Mouse (Mus musculus) myocyte (in vitro differentiated cells): ENCODE measurements around the gene Spata32. TPM values are rescaled to one million over a fixed set of nuclear protein-coding genes. Genes with fewer than 3 reads are reported as not detected.
A peak's percentile ranks its signal among the peaks of the same experiment; 100 is the strongest.

ENCODE experiments used
- H3K27me3 ChIP-seq: one replicate; pipeline ENCODE4 v1.6.1; 2011; ENCODE audit not compliant: control insufficient read depth, insufficient read depth, insufficient read length
- H3K36me3 ChIP-seq: one replicate; pipeline ENCODE4 v1.6.1; 2011; ENCODE audit not compliant: control insufficient read depth, insufficient read depth
- H3K4me2 ChIP-seq: one replicate; pipeline ENCODE4 v1.6.1; 2011; ENCODE audit warnings: low read depth, control low read depth
- H3K4me3 ChIP-seq: one replicate; pipeline ENCODE4 v1.5.1; 2011; ENCODE audit warnings: mild to moderate bottlenecking, control low read depth, moderate library complexity
- H3K79me2 ChIP-seq: one replicate; pipeline ENCODE4 v1.6.1; 2011; ENCODE audit not compliant: control insufficient read depth, insufficient read depth
- H3ac ChIP-seq: one replicate; pipeline ENCODE4 v1.6.1; 2011; ENCODE audit not compliant: control insufficient read depth, insufficient read length
- CEBPB ChIP-seq: IDR thresholded peaks from 2 replicates; pipeline ENCODE4 v1.6.1; 2011; ENCODE audit warnings: mild to moderate bottlenecking, moderate library complexity; ENCODE audit not compliant: poor library complexity, insufficient read depth, severe bottlenecking
- E2F4 ChIP-seq: IDR thresholded peaks from one replicate; pipeline ENCODE4 v1.6.1; 2011; ENCODE audit warnings: mild to moderate bottlenecking, control low read depth, moderate library complexity; ENCODE audit not compliant: insufficient read depth
- MAX ChIP-seq: IDR thresholded peaks from one replicate; pipeline ENCODE4 v1.6.1; 2011; ENCODE audit warnings: low read depth, mild to moderate bottlenecking, control low read depth
- MYOD1 ChIP-seq, 3 experiments: IDR thresholded peaks; one replicate each; pipeline ENCODE4 v1.6.1; 2011; ENCODE audit warnings: control low read depth in 2 of 3, low read depth in 2 of 3, mild to moderate bottlenecking in 2 of 3, moderate library complexity in 1 of 3; ENCODE audit not compliant: insufficient read length in 2 of 3, control insufficient read depth in 1 of 3
- MYOG ChIP-seq, 3 experiments: IDR thresholded peaks; one replicate each; pipeline ENCODE4 v1.6.1; 2011; ENCODE audit warnings: control low read depth in 2 of 3, low read depth in 2 of 3, mild to moderate bottlenecking in 2 of 3; ENCODE audit not compliant: insufficient read length in 2 of 3, control insufficient read depth in 1 of 3, insufficient read depth in 1 of 3
- POLR2A ChIP-seq: IDR thresholded peaks from one replicate; pipeline ENCODE4 v1.6.1; 2011; ENCODE audit warnings: low read depth, mild to moderate bottlenecking, control low read depth, moderate library complexity; ENCODE audit not compliant: insufficient read length
- POLR2AphosphoS2 ChIP-seq: IDR thresholded peaks from one replicate; pipeline ENCODE4 v1.6.1; 2011; ENCODE audit warnings: low read depth, control low read depth; ENCODE audit not compliant: insufficient read length
- REST ChIP-seq: IDR thresholded peaks from one replicate; pipeline ENCODE4 v1.6.1; 2011; ENCODE audit warnings: mild to moderate bottlenecking, control low read depth, moderate library complexity; ENCODE audit not compliant: insufficient read depth, insufficient read length
- SRF ChIP-seq: IDR thresholded peaks from one replicate; pipeline ENCODE4 v1.6.1; 2011; ENCODE audit warnings: low read depth; ENCODE audit not compliant: control insufficient read depth, insufficient read length
- TCF12 ChIP-seq: IDR thresholded peaks from one replicate; pipeline ENCODE4 v1.6.1; 2011; ENCODE audit warnings: mild to moderate bottlenecking, control low read depth; ENCODE audit not compliant: poor library complexity, insufficient read depth, severe bottlenecking
- TCF3 ChIP-seq: IDR thresholded peaks from one replicate; pipeline ENCODE4 v1.6.1; 2011; ENCODE audit warnings: low read depth, control low read depth; ENCODE audit not compliant: insufficient read length
- USF1 ChIP-seq: IDR thresholded peaks from one replicate; pipeline ENCODE4 v1.6.1; 2011; ENCODE audit warnings: low read depth, mild to moderate bottlenecking, control low read depth, moderate library complexity
- polyA plus RNA-seq: library from polyadenylated mRNA; unstranded; fragments of >200 nt; fragmentation: generic; extraction: Trizol; gene quantifications from one replicate; pipeline ENCODE4 v1.2.1, GENCODE M21; 2012; ENCODE audit warnings: missing spikeins

Spata32 gene
- polyA plus RNA-seq, 1 experiment, result 0.04 TPM

DNA sequence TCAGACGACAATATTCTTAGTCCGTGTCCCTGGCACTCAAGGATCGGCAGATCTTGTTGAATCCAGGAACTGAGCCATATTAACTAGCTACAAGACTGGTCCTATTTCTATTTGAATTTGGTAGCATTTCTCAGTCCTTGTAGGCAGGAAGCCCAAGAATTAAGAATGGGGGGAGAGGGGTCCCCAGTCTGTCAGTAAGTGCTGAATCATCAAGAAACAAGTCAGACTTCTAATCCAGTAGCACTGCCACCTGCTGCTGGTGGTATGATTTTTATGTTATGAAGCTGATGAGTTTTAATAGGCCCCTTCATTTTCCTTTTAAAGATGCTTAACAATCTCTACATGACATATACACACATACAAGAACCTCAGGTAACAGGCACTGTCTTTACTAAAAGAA, 32.1 kb upstream of the Spata32 start:
- Histone ChIP-seq H3K27me3 (no peaks in the 10 kb centered on the region), H3K79me2 (peaks cover 80% of the 10 kb centered on the region), H3K4me3 (no peak overlapping the region), H3K36me3 (peaks cover 4% of the 10 kb centered on the region), H3K4me2 (no peak overlapping the region), H3ac (no peak overlapping the region)
- no peak for TF ChIP-seq CEBPB
- no peak for TF ChIP-seq TCF12

DNA sequence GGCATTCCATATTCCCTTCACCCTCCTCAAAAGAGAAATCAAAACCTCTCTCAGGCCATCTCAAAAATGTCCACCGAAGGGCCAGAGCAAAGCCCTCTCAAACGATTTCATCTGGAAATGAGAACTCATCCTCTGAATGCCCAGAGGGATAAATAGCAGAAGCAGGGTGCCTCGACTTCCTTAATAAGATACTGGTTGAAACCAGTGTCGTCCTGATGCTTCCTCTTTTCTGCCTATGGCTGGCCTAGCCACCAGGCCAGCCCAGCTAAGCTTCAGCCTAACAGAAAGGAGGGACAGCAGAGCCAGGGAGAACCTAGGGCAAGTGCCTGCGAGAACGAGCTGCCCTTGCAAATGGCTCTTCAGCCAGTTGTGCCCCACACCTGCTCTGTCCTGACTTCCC, 31.3 kb upstream of the Spata32 start:
- Histone ChIP-seq H3K27me3 (no peaks in the 10 kb centered on the region), H3K79me2 (peaks cover 80% of the 10 kb centered on the region), H3K4me3 (no peak overlapping the region), H3ac (no peak overlapping the region), H3K4me2 (peak overlapping the region; percentile 25), H3K36me3 (peaks cover 4% of the 10 kb centered on the region)
- peak in 1 of 3 experiments; percentile 24 for TF ChIP-seq MYOD1 (IDR thresholded peaks at IDR 0.05; ENCODE audit: control insufficient read depth in 1 of 3, insufficient read length in 2 of 3, low read depth in 2 of 3)
- peak; percentile 27 for TF ChIP-seq POLR2AphosphoS2
- TF ChIP-seq MYOG (IDR thresholded peaks at IDR 0.05; ENCODE audit: control insufficient read depth in 1 of 3, insufficient read depth in 1 of 3, insufficient read length in 2 of 3, low read depth in 2 of 3), result peak in 1 of 3 experiments; percentile 60
- no peak for TF ChIP-seq MAX

DNA sequence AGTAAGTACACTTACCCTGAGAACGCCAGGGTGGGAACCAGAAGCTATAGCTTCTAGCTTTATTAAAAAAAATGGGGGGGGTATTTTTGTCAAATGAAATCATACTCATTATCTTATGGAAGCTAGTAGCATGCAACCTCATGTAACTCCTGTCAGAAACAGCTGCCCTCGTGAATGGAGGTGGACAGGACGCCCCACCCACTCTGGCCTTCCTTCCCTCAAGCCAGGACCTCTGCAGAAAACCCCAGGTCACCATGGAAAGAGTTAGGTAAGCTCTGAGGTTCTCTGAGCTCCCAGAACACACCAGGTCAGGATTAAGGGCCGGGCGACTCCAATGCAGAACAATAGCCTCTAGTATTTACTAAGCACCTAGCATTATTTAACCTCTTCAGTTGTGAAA, 30.6 kb upstream of the Spata32 start:
- no peak overlapping the region for H3ac ChIP-seq
- no peak overlapping the region for H3K4me3 ChIP-seq
- peaks cover 80% of the 10 kb centered on the region for H3K79me2 ChIP-seq
- H3K27me3 ChIP-seq, result no peaks in the 10 kb centered on the region
- no peak for TF ChIP-seq REST
- TF ChIP-seq POLR2AphosphoS2, result no peak
- TF ChIP-seq MYOD1 (IDR thresholded peaks at IDR 0.05; ENCODE audit: control insufficient read depth in 1 of 3, insufficient read length in 2 of 3, low read depth in 2 of 3), result peak in 1 of 3 experiments; percentile 57
- no peak for TF ChIP-seq E2F4
- peak; percentile 75 for TF ChIP-seq CEBPB
- TF ChIP-seq MYOG (IDR thresholded peaks at IDR 0.05; ENCODE audit: control insufficient read depth in 1 of 3, insufficient read depth in 1 of 3, insufficient read length in 2 of 3, low read depth in 2 of 3), result peak in 1 of 3 experiments; percentile 56
- no peak for TF ChIP-seq USF1
- TF ChIP-seq TCF12, result no peak
- TF ChIP-seq POLR2A, result no peak
- no peak for TF ChIP-seq MAX
- TF ChIP-seq TCF3, result no peak
- no peak for TF ChIP-seq SRF
- H3K4me2 ChIP-seq, result peak overlapping the region; percentile 25
- H3K36me3 ChIP-seq, result peaks cover 4% of the 10 kb centered on the region

DNA sequence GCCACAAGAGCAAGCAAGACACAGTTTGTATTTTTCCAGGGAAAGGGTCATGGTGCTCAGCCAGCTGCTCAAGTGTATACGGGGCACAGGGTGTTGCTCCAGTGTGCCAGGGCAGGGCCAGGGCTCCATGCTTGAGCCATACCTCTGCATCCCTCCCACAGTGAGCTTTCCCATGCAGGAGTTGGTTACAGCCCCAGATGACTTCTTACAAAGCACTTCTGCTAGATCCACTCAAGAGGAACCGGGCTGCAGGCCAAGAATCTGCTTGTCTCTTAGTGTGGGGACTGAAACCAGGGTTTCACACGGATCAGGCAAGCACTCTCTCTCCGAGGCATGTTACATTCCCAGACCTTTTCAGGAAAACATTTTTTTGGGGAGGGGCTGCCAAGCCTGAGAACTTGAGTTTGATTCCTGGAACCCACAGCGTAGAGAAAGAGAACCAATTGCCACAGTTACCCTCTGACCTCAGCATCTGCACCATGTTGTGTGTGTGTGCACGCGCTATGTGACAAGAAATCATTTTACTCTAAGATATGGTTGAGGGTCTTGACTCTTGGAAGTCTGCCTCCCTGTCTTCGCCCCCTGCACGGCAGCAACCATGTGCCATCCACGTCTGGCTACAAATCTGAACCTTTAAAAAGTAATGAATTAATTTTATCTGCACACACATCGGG, 29.4 kb upstream of the Spata32 start:
- H3K36me3 ChIP-seq, result peaks cover 4% of the 10 kb centered on the region
- peak in 1 of 3 experiments; percentile 44 for TF ChIP-seq MYOG (IDR thresholded peaks at IDR 0.05; ENCODE audit: control insufficient read depth in 1 of 3, insufficient read depth in 1 of 3, insufficient read length in 2 of 3, low read depth in 2 of 3)
- TF ChIP-seq POLR2AphosphoS2, result no peak
- no peak for TF ChIP-seq POLR2A
- TF ChIP-seq TCF3, result no peak
- TF ChIP-seq E2F4, result no peak
- TF ChIP-seq USF1, result no peak
- no peak for TF ChIP-seq CEBPB
- no peak for TF ChIP-seq SRF
- TF ChIP-seq MYOD1 (IDR thresholded peaks at IDR 0.05; ENCODE audit: control insufficient read depth in 1 of 3, insufficient read length in 2 of 3, low read depth in 2 of 3), result peak in 1 of 3 experiments; percentile 11
- TF ChIP-seq MAX, result no peak
- no peak for TF ChIP-seq TCF12
- TF ChIP-seq REST, result no peak
- H3ac ChIP-seq, result no peak overlapping the region
- H3K4me3 ChIP-seq, result no peak overlapping the region
- no peaks in the 10 kb centered on the region for H3K27me3 ChIP-seq
- H3K79me2 ChIP-seq, result peaks cover 80% of the 10 kb centered on the region
- H3K4me2 ChIP-seq, result peak overlapping the region; percentile 73

DNA sequence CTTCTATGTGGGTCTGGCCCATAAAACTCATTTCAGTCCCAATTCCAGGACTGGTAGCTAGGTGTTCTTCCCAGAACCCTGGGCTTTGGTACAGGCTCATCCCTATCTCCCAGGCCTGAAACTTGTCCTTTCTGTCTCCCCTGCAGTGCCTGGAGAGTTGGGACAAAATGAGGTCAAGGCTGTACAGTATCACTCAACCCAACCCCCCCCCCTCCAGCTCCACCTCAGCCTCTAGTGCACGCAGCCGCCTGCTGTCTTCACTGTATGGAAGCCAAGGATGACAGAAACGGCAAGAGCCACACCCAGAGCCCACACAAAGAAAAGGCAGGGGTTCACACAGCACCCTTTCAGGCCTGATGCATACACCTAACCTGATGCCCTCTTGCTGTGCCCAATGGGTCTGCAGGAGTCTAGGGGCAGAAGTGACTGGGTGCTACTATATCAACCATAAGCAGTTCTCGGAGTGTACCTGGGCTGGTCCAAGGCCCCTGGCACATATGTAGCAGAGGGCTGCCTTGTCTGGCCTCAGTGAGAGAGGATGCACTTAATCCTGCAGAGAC, 28.6 kb upstream of the Spata32 start:
- Histone ChIP-seq H3K4me2 (peak overlapping the region; percentile 73), H3K79me2 (peaks cover 76% of the 10 kb centered on the region)
- TF ChIP-seq POLR2AphosphoS2 (no peak), MYOD1 (IDR thresholded peaks at IDR 0.05; ENCODE audit: control insufficient read depth in 1 of 3, insufficient read length in 2 of 3, low read depth in 2 of 3) (peak in 1 of 3 experiments; percentile 17), POLR2A (peak; percentile 17)

More for the DNA sequence above, 28.6 kb upstream of the Spata32 start:
- H3ac ChIP-seq, result no peak overlapping the region
- peaks cover 4% of the 10 kb centered on the region for H3K36me3 ChIP-seq
- H3K27me3 ChIP-seq, result no peaks in the 10 kb centered on the region
- H3K4me3 ChIP-seq, result no peak overlapping the region
